Mouse (Mus musculus) gonadal fat pad, adult 2 months (tissue): ENCODE measurements around the gene Sipa1l3. TPM values are rescaled to one million over a fixed set of nuclear protein-coding genes. Genes with fewer than 3 reads are reported as not detected.

ENCODE experiments used
- DNase-seq: peaks from one replicate; pipeline ENCODE4 v3.0.0-alpha.2; 2012; ENCODE audit warnings: low read depth
- polyA plus RNA-seq: library from polyadenylated mRNA; depleted of rRNA; stranded (reverse); fragments of >200 nt; gene quantifications from 2 replicates; pipeline ENCODE4 v1.2.3, GENCODE M21; 2012

Gene Sipa1l3
- polyA plus RNA-seq, 1 experiment, result 37.4 TPM

- no peak for DNase-seq
These were observed 12.8 kb downstream of the Sipa1l3 start for GRCm38 (mm10) chr7:29505337-29506318.

GRCm38 (mm10) chr7:29504683-29505290, 13.7 kb downstream of the Sipa1l3 start:
- DNase-seq, result no peak

DNA sequence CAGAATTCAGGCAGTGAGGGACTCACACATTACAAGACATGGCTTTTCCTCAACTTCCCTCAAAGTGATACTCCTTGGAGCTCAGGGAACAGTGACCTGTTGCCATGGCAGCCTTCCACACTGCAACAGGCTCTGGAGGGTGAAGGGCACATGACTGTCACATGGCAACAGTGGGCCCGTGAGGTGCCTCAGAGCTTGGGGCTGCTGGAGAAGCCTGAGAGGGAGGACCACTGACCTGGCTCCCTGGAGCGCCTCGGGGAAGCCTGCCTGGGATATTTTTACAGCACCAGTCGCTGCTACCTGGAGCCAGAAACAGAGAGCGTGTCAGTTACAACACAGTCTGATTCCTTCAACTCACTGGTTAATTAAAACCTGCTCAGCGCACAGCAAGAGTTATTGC, 14.8 kb downstream of the Sipa1l3 start:
- DNase-seq, result no peak

DNA sequence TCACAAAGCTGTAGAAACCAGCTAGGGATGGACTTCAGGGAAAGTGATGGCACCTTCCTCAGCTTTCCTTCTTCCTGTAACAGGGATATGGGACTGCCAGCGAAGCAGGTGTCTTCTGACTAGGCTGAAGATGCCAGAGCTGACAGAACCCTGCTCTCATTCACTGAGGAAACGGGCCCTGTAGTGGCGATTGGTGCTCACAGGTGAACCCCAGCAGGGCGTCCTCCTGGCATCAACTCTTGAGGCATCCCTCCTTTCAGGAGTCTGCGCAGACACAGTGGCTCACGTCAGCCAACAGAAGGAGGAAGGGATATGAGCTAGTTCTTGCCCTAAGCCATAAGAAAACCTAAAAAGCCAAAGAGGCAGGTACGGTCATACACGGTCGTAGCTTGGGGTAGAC, 17.2 kb downstream of the Sipa1l3 start:
- DNase-seq, result no peak

- DNase-seq, result no peak
These were observed 19.4 kb downstream of the Sipa1l3 start for GRCm38 (mm10) chr7:29499071-29499470.

DNA sequence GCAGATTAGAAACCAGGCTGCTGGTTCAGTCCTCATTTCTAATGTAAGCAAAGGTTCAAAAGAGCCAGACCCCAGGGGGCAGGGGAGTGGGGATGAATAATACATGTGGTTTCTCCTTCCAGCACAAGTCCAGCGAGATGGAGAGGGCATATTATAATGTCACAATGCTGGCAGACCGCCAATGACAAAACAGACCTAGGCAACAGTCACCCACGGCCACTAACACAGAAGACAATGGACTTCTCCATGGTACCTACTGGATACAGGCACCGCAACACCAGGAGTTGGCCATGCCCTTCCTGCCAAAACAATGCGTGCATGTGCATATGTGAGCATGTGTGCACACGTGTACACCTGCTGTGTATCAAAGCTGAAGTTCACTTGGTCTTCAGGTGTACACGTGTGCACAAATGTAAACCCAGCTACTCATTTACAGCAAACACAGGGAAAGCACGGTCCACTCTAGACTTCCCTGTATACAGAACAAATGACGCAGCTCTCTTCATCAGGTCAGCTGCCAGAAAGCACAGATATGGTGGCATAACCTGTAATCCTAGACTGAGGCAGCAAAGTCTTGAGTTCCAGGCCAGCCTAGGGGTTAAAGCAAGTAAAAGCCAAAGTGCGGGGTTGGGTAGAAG, 21.4 kb downstream of the Sipa1l3 start:
- DNase-seq, result no peak

DNA sequence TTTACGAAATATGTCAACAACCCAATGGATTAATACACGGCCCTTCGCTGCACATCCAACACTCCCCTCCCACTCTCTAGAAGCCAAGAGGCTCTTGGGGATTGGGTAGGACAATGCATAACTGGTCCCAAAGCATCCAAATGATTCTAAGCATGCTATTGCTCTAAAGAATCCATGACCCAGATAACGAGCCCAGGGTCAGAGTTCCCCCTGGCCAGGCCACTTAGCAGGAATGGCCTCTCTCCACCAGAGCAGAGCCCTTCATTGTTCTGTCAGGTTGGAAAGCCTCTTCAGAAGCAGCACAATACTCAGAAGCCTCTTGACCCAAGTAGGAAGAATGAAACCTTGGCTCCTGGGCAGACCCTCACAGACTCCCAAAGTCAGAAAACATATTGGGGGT, 22.1 kb downstream of the Sipa1l3 start:
- no peak for DNase-seq

DNA sequence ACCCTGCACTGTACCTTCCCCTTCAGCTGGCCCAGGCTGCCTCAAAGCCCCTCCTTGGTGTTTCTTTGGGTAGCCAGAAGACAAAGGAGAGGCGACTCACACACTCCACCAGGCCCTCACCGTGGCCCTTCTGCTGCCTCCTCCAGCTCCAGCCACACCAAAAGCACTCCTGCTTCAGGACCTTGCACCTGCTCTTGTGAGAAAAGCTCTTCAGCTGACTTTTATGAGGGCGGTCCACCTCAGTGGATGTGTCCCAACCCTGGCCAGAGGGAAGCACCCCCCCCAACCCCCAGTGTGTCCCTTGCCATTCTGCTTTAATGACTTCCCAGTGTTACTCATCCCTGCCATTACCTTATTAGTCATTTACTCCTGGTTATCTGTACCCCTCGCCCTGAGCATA, 22.6 kb downstream of the Sipa1l3 start:
- no peak for DNase-seq

- DNase-seq, result no peak
These were observed 23.6 kb downstream of the Sipa1l3 start for GRCm38 (mm10) chr7:29494854-29495253.

DNA sequence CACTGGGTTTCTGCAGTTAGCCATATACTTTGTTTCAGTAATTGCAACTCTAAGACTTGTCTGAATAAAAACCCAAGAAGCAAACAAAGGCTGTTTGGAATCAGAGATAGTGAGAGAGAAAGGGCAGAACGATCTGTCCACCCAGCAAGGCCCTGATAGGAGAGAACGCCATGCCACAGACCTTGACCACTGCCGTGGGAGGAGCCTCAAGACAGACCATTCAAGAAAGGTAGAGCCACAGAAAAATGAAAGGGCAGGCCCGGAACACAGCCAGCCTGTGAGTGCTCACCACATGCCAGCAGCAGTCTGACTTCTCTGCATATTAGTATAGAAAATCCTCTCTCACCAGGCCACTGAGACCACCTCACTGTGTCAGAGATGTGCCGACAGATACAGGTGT, 24.4 kb downstream of the Sipa1l3 start:
- no peak for DNase-seq

GRCm38 (mm10) chr7:29492992-29493391, 25.4 kb downstream of the Sipa1l3 start:
- no peak for DNase-seq

GRCm38 (mm10) chr7:29491861-29492260, 26.6 kb downstream of the Sipa1l3 start:
- no peak for DNase-seq

DNA sequence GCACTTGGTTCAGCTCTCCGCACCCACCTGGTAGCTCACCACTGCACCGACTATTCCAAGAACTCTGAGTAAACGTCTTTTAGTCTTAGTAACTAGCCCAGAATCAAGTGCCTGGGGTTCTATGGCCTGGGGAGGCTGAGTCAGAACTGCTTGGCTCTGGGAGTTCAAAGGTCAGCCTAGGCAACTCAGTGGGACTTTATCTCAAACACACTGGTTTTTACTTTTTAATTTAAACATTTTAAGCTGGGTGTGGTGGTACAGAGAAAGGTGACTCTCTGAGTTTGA, 27.0 kb downstream of the Sipa1l3 start:
- DNase-seq, result no peak

DNA sequence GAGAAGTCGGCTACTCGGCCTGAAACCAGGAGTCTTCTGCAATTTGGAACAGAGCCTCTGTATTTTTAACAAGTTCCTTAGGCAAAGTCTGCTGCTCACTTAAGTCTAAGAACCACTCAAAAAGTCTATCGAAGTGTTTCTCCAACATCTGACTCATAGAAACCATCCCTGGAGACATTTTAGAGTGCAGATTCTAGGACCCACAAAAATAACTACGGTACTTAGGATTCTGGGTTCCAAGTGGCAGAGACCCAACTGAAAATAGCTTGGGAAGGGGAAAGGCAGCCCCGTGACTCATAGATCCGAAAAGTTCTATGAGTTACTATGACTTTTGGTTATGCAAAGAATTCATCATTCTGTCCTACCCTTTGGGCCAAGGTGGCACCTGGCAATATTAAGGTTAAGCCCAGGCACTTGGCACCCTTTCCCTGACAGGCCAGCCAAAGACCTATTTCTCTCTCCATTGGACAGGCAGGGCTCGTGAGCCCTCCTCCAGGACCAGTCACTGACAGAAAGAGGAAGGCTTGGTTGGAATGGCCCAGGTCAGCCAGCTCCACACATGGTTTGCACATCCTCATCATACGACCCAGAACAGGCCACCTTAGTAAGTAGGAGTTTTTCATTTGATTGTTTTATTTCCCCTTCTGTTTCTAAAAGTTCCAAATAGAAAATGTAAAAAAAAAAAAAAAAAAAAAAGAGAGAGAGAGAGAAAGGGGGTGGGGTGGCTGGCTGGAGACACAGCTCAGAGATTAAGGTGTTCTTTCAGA, 27.6 kb downstream of the Sipa1l3 start:
- DNase-seq, result no peak

GRCm38 (mm10) chr7:29489851-29490250, 28.6 kb downstream of the Sipa1l3 start:
- DNase-seq, result no peak

DNA sequence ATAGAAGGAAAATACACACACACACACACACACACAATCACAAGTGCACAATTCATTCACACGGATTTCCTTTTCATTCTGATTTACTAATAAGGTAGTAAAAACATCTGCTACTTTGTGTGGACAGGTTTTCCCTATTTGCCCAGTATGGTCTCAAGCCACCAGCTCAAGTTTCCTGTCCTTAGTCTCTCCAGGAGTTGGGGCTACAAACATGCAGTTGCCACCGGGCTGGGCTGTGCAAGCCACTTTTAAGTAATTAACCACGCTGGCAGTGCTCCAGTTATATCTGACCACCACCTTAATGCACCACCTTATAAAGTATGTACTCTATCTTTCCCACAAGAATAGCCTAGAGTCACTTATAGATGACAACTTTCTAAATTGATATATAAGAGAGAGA, 29.1 kb downstream of the Sipa1l3 start:
- DNase-seq, result no peak

- no peak for DNase-seq
These were observed 31.7 kb downstream of the Sipa1l3 start for GRCm38 (mm10) chr7:29486753-29487152.

GRCm38 (mm10) chr7:29485721-29486120, 32.7 kb downstream of the Sipa1l3 start:
- DNase-seq, result no peak

DNA sequence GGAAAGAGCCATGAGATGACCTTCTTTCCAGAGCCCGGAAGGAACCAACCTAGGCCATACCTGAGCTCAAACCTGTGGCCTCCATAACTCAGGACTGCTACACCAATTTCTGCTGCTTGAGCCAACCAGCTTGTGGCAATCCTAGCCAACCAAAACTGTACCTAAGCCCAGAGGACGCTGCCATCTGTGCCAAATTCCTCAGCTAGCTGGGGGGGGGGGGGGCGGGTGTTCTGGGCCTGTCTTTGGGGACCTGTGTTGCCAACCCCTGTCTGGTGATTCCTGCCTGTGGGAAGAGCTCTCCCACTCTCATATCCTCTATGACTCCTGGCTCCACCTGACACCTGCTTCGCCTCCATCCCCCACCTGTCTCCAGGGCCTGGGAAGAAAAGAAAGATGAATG, 34.9 kb downstream of the Sipa1l3 start:
- no peak for DNase-seq

DNA sequence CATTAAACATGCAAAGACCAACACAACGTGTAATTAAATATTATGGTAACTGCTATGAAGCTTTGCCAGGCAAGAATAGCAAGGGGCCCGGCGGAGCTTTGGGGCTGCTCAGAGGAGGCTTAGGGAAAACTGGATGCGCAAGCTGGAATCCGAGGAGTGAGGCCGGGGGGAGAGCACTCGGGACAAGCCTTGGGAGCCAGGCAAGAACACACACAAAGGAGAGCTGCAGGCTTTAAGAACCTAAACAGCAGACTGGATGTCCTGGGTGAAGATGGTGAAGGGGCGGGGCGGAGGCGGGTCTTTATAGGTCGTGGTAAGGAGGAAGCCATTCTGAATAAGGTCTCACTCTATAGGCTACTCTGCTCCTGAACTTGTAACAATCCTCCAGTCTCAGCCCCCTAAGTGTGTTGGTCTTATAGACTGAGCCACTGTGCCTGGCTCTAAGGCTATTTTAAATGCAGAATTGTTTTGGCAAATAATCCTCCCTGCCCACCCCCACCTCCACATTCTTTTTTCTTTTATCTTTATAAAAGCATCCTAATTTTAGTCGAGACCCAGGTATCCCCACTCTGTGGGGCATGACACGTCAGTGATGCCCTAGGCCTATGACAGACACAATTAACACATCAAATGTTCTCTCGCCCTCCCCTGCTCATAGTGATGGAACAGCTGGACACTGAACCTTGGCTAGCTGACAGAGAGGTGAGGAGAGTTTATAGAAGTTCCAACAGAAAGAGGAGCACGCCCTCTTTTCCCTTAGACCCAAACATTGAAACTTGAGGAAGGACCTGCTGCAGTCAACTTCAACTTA, 36.9 kb downstream of the Sipa1l3 start:
- DNase-seq, result no peak

- DNase-seq, result no peak
These were observed 37.7 kb downstream of the Sipa1l3 start for GRCm38 (mm10) chr7:29480590-29481344.
